Mouse (Mus musculus): ENCODE measurements at regions not wholly inside any gene's neighbourhood (a gene's known extent, or its start where the extent isn't known, plus 50 kb on each side); places are given as distances from the start of the nearest gene placed in this dataset.
"Not testable (repeated sequence)": the region's sequence is repeated elsewhere in the genome, so short reads cannot be mapped to it uniquely, and the experiment has no call there.

- DNase-seq (ENCODE audit: low spot score in 2 of 2): no peak
Observed at GRCm38 (mm10) chr16:29742497-29743230, 163.5 kb downstream of the Opa1 start.

DNA sequence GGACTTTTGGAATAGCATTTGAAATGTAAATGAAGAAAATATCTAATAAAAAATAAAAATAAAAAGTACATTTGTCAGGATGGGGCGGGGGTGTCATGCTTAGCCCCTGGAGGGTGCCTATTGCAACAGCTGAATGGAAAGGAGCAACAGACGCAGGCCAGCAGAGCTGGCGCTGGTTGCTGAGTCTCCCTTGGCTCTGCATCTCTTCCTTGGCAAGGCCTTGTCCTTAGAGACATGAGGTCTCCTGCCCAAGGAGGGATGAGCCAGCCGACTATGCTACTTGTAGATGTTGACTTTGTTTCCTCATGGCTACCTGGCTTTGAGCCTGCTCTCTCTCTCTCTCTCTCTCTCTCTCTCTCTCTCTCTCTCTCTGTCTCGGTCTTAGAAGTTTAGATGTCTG is 166.4 kb downstream of the Opa1 start:
- DNase-seq (ENCODE audit: low spot score in 2 of 2): no peak

- no peak for DNase-seq (ENCODE audit: low spot score in 2 of 2)
Observed at GRCm38 (mm10) chr16:29746245-29746644, 167.1 kb downstream of the Opa1 start.

DNA sequence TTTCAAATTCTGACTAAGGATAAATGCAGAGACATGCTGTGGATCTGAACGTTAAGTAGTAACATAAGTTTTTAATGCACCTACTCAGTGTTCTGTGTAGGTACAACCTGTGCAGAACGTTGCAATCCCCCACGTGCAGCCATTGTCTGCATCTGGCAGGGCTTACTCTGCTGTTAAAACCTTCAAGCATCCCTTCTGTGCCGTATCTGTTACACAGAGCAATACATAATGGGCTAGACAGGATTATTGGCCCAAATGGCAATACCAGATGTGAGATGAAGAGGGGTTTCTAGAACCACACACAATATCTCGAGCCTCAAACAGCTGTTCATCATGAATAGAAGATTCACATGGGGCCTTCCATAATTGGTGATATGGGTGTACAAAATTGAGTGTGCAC is 170.0 kb downstream of the Opa1 start:
- DNase-seq (ENCODE audit: low spot score in 2 of 2): no peak

GRCm38 (mm10) chr16:29754579-29755199 is 175.6 kb downstream of the Opa1 start:
- DNase-seq (ENCODE audit: low spot score in 2 of 2): no peak

DNA sequence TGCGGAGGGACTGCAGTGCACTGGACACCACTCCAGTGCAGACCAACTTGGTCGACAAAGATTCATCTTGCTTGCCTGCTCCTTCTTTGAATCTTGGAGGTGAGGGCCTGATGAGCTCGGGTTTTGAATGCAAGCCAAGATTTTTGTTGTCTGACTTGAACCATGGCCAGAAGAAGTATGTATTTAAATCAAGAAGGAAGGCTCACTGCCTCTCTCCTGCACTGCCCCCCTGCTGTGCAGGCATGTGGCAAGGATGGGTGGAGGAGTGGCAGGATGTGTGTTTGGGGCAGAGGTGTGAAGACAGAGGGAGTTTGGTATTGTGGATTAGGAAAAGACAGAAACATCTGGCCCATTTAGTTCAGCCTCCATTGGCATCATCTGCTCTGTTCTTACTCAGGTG is 179.1 kb downstream of the Opa1 start:
- no peak for DNase-seq (ENCODE audit: low spot score in 2 of 2)

- DNase-seq (ENCODE audit: low spot score in 2 of 2): no peak
Observed at GRCm38 (mm10) chr16:29759416-29759815, 180.3 kb downstream of the Opa1 start.

DNA sequence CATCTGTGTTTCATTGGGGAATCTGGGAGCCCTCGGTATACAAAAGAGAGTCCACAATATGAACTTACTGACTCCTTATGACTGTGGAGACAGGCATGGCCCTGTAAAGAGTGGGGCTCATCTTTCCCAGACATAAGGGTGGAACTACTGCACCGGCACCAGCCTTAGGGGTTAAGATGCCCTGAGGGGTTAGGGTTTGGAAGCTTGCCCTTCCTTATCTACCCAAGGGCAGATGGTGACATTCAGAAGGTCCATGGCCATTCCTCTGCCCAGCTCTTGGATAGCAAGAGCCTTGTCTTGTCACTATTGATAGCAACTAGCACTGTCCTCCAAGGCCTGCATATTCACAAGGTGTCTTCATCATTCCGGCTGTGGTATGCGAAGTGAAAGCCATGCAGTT is 181.5 kb downstream of the Opa1 start:
- DNase-seq (ENCODE audit: low spot score in 2 of 2): no peak

DNA sequence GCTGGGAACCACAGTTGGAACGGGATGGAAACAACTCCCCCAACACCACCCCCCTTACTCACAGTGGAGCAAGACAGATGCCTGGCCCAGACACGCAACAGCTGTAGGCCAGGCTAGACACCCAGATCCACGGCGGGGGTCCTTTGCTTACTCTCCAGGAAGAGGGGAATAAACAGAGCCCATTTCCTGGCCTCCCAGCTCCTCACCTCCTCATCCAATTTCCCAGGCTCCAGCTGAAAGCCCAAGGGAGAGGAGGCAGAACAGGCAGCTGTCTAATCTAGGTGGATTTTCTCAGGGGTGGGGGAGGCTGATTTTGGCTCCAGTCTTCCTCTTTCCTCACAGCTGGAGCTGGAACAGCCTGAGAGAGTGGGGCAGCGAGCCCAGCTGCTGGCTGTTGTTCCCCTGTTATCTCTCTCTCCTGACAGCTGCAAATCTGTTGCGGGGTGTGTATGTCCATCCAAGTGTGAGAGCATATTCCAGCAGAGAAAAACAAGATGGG is 182.7 kb downstream of the Opa1 start:
- DNase-seq (ENCODE audit: low spot score in 2 of 2): no peak

GRCm38 (mm10) chr16:29764376-29764775 is 185.2 kb downstream of the Opa1 start:
- DNase-seq (ENCODE audit: low spot score in 2 of 2): no peak

DNA sequence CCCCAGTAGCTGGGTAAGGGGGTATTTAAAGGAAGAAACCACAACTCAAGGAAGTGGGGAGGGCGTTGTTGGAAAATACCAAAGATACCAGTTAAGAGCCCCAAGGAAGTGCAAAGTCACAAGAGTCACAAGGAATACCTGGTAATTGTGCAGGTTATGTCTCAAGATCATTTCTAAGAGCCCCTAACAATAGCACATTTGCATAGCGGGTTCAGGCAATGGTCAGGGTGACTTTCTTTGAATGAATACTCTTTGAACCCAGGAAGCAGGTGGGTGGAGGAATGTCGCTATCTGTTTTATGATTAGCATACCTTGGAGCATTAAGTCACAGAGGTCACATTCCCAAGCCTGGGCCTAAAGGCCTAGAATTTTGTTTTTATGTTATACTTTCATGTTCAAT is 186.7 kb downstream of the Opa1 start:
- not testable (repeated sequence) for DNase-seq (ENCODE audit: low spot score in 2 of 2)

- no peak for DNase-seq (ENCODE audit: low spot score in 2 of 2)
Observed at GRCm38 (mm10) chr16:29771320-29771719, 192.2 kb downstream of the Opa1 start.

DNA sequence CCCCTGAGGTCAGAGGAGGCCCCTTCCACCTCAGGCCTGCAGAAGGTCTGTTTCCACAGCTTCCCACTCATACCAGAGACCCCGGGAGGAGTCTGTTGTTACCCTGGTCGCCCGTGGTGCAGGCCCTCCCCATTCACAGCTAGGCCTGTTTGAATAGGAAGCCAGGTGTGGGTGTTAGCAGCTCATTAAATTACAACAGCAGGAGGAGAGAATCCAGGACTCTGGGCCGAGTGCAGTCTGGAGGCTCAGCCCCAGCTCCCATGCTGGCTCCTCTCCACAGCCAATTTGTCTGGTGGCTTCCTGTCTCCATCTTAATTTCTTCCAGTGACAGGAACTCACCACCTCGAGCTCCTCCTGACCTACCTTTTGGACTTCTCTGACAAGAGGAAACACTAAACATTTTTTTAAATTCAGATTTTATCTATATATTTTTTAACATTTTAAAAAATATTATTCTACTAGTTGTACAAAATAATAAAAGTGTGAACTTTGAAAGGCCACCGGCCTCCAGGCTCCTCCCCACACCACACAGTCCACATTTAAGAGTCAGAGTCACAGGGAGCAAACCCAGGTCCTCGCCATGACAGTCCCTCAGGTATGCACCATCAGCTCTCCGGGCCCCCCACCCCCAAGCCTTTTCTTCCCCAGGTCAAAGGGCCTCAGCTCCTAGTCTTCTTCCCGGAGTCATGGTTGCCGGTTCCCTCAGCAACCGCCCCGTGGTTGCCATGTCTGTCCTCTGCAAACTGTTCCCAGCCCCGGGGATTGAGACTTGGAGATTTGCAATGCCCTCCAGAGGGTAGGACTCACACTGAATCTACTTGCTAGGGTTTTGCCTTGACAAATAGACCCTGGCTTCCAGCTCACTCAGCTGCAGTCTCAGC is 192.8 kb downstream of the Opa1 start:
- no peak for DNase-seq (ENCODE audit: low spot score in 2 of 2)

DNA sequence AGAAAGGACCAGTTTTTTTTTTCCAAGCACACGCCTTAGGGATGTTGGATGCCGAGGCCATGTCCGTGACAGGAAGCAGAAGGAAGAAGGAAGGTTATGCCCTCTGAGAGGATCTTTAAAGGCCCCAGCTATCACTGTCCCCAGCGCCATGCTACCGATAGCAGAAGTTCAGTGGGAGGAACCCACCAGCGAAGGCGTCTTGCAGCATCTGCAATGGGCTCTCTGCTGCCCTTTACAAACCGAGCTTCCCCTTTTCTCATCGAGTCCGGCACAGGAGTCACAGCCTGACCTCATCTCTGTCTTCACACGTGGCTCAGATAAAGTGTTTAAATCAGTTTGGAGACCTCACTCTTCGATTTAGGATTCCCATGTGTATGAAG is 193.5 kb downstream of the Opa1 start:
- DNase-seq (ENCODE audit: low spot score in 2 of 2): no peak

DNA sequence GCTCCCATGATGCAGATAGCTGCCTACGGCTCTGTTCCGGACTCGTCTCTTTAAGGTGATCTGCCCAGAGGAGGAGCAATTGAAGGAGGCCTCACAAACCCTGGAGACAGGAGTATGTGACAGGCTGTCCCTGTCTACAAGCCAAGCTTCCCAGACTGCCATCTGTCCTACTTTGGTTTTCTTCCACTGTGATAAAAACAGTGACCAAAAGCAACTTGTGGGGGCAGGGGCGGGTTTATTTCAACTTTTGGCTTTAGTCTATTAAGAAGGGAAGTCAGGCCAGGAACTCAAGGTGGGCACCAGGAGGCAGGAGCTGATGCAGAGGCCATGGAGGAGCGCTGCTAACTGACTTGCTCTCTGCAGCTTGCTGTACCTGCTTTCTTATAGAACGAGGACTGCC is 193.9 kb downstream of the Opa1 start:
- peak in 1 of 2 experiments; percentile 33 for DNase-seq (ENCODE audit: low spot score in 2 of 2)

DNA sequence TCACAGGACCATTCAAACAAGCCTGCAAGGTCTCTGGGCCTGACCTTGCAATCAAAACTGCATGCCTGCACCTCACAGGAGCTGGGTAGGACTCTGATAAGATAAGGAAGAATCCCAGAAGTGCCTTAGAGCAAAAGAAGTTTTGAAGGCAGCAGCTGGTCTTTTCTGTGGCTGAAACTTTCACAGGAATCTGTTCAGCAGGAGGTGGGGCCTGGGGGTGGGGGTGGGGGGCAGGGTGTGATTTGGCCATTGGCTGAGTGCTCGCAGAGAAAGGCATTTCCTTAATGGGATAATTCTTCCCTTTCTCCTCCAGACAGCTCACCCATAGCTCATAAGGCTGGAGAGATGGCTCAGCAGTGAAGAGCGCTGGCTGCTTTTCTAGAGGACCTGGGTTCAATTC is 195.8 kb downstream of the Opa1 start:
- DNase-seq (ENCODE audit: low spot score in 2 of 2): no peak

GRCm38 (mm10) chr16:29775879-29776278 is 196.7 kb downstream of the Opa1 start:
- no peak for DNase-seq (ENCODE audit: low spot score in 2 of 2)

DNA sequence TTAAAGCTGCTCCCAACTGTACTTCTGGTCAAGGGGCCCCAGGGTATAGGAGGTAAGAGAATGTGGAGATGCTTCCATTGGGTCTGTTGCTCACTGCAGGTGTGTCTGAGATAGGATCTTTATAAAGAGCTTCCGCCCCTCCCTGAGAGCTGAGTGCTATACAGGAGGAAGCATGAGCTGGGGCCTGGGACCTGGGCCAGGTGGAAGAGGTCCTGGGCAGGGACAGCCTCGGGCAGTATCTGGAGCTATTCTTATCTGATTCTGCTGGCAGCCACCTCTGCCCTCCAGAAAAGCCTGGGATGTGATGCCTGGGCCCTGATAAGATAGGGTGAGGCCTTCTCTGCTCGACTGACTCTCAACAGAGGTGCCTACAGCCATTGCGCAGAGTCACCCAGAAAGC is 203.3 kb downstream of the Opa1 start:
- DNase-seq (ENCODE audit: low spot score in 2 of 2): no peak

DNA sequence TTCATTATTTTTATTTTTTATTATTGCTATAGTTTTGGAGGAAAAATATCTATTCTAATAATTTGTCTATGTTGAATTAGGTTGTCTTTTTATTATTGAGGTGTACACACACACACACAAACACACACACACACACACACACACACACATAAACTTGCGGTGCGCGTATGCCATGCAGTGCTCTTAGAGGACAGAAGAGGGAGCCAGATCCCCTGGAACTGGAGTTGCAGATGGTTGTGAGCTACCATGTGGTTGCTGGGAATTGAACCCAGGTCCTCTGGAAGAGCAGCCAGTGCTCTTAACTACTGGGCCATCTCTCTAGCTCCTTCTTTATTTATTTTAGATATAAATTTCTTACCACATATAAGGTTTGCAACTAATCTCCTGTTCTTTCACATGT is 206.0 kb downstream of the Opa1 start:
- no peak for DNase-seq (ENCODE audit: low spot score in 2 of 2)

DNA sequence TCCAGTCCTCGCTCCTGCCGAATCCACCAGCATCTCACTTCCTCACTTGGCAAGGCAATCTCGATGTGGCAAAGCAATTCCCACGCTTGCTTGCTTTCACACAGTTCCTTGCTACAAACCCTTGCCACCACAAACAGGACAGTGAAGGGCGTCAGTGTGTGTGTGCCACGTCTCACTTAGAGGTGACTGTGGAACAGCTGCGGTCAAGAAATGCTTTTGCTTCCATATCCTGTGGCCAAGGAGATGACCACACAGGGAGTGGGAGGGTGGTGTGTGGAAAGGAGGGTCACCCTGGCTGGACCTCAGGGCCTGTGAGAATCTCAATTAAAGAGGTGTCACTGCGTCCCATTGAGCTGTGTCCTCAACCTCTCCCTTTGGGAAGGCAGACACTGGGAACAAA is 207.4 kb downstream of the Opa1 start:
- DNase-seq (ENCODE audit: low spot score in 2 of 2): no peak

DNA sequence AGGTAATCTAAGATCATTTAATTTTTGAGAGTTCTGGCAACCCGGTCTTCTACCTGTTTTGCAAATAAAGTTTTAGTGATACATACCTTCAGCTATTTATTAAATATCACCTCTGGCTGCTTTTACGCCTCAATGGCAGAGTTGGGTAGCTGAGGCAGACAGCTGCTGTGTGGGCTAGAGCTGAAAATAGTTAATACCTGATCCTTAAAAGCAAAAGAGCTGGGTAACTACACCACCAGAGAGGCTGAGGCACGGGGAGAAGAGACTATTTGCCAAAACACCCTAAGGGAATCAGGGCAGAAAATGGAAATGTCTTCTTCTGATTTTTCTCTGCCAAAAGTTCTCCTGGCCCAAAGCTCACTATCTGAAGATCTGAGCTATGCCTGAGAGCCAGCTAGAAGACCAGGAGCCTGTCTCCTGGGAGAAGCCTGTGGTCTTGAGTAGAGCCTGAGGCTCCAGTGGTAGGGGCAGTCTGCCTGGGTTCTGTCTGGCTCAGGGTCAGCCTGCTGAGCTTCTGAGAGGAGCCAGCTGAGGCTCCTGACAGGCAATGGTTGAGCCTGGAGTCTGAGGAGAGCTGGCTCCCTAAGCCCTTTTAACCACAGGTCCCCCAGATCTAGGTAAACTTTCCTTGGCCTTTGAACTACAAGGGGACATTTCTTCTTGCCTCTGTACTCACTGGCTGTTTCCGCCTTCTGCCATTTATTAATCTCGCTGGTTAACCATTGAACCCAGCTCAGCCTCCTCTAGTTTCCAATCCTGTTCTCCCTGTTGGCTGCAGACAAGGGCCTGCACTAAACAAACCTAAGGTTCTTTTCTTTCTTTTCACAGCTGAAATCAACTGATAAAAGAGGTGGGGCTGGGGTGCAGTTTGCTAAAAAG is 208.7 kb downstream of the Opa1 start:
- DNase-seq (ENCODE audit: low spot score in 2 of 2): no peak
